Mouse (Mus musculus): ENCODE measurements around the gene Mansc1.

Mansc1 gene

DNA sequence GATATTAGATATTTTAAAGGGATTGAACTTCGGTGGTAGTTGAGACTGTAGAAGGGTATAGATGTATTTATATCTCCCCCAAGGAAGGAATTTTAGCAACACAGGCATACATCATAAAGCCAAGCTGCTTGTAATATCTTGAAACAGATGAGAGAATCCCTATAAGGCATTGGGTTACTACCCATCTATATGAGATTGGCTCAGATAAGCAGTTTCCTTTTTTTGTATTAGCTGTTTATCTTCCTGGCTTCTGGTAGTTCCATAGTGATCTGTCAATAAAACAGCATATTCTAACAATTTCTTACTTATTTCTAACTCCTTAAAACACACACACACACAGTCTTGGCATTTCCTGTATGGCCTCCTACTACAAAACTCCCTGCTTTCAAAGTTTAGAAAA is 7.6 kb upstream of the Mansc1 start:
- DNase-seq (ENCODE audit: low spot score in 2 of 2) = no peak

DNA sequence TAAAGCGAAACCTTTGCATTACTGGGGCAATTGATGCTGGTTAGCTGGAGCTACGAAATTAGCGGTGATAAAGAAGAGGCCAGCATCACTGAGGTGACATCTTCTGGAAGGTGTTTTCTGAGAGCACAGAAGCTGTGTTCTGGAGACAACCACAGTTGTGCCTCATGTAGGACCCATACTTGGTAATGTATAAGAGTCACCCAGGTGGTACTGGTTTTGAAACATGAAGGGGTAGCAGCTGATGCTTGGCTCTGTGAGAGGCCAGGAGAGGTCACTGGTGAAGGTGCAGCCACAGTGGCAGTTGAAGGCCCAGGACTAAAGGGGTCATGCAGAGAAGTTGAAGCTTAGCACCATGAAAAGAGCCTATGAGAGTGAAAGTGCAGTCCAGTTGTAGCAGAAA is 6.9 kb upstream of the Mansc1 start, which contains the start of gene Borcs5:
Gene Borcs5, plus strand, starts transcription at position 301 of the 400 bp plus-strand sequence.
- DNase-seq (ENCODE audit: low spot score in 2 of 2) = no peak

GRCm38 (mm10) chr6:134636476-134636875 is 4.2 kb upstream of the Mansc1 start:
- DNase-seq (ENCODE audit: low spot score in 2 of 2) = no peak

DNA sequence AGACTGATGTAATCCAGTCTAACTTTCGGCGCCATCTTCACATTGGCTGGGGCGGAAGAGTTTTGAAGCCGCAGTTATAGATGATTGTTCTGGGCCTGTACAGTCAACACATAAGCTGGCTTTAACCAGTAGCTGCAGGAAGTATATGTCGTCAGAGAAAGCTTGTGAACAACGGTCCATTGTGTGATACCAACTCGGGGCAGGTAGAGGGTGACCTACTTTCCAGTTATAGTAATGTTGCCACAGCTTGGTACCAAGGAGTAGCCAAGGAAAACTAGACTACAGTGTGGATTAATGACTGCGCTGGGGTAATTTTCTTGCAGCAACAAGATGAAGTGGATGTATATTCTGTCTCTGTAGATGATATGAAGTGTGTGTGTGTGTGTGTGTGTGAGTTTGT is 1.3 kb upstream of the Mansc1 start:
- no peak for DNase-seq (ENCODE audit: low spot score in 2 of 2)

DNA sequence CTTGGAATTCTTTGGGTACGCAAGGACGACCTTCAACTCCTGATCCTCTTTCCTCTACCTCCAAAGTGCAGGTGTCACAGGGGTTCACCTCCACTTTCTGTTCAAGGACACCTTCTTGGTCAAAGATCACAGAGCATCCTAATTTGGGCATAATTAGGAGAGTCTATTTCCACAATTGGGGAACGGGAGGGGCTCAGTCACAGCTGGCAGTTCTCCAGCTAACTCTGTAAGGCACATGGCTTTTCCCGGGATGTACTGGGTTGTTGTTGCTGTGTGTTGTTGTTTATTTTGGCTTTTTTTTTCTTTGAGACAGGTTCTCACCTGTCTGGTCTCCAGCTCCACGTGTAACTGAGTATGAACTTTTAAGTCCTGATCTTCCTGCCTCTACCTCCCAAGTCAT is 468 bp upstream of the Mansc1 start:
- no peak for DNase-seq (ENCODE audit: low spot score in 2 of 2)

- DNase-seq (ENCODE audit: low spot score in 2 of 2) = no peak
These were observed 1.8 kb downstream of the Mansc1 start for GRCm38 (mm10) chr6:134630447-134630846.

GRCm38 (mm10) chr6:134626564-134626963 is 5.7 kb downstream of the Mansc1 start:
- no peak for DNase-seq (ENCODE audit: low spot score in 2 of 2)

- no peak for DNase-seq (ENCODE audit: low spot score in 2 of 2)
These were observed 6.9 kb downstream of the Mansc1 start for GRCm38 (mm10) chr6:134625431-134625830.

GRCm38 (mm10) chr6:134621552-134621949 is 10.7 kb downstream of the Mansc1 start:
- no peak for DNase-seq (ENCODE audit: low spot score in 2 of 2)

GRCm38 (mm10) chr6:134620846-134621551 is 11.3 kb downstream of the Mansc1 start:
- no peak for DNase-seq (ENCODE audit: low spot score in 2 of 2)

- no peak for DNase-seq (ENCODE audit: low spot score in 2 of 2)
These were observed 12.2 kb downstream of the Mansc1 start for GRCm38 (mm10) chr6:134620129-134620528.

- no peak for DNase-seq (ENCODE audit: low spot score in 2 of 2)
These were observed 14.7 kb downstream of the Mansc1 start for GRCm38 (mm10) chr6:134617589-134617988.

DNA sequence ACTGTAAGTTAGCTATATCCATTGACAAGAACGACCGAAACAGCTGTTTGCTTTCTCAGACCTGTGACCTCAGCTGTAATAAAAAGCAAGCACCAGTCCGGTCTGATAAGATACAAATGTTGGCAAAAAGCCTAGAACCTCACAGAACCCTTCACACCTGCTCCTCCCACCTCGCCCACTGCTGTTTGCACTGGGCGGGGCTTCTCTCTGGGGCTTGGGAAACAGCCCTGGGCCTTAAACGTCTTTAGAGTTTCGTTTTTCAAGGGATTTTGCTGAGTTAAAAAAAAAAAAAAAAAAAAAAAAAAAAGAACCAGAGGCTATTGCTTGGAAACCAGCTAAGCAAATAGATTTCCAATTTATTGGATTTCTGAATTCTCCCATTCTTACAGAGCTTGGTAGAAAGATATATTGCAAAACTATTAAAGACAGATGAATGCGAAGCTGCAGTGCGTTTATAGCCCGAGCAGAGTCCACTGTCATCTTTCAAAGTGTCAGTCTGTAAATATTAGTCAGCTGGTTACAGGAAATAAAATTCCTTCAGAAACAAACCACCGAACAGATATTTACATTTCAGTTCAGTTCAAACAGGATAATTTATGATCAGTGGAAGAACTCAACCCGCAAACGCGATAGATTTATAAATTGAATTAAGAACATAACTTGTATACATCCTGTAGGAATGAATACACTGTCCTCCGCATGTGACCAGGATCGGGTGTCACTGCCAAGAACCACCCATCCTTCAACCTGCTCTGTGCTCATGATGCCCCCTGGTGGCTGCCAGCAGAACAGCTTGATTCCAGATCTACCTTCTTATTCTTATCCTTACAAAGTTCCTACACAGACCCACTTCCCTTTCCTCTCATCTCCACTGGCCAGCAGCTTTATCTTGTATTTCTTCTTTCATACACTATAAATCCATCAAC is 17.3 kb downstream of the Mansc1 start:
- peak; percentile 56 to 71 for DNase-seq (ENCODE audit: low spot score in 2 of 2)

DNA sequence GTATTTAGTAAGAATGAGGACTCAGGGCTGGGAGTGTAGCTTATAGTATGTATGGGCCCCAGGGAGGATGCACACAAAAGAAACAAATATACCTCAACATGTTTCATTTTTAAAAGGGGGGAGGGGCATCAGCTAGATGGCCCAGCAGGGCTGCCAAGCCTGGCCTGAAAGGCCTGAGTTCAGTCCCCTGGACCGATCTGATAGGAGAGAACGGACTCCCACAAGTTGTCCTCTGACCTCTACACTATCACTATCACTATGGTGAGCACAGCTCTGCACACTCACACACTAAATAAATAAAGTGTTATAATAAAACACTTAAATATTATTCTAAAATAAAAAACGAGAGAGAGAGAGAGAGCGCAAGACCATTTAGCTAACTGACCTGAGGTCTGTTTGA is 18.0 kb downstream of the Mansc1 start:
- DNase-seq (ENCODE audit: low spot score in 2 of 2) = no peak

DNA sequence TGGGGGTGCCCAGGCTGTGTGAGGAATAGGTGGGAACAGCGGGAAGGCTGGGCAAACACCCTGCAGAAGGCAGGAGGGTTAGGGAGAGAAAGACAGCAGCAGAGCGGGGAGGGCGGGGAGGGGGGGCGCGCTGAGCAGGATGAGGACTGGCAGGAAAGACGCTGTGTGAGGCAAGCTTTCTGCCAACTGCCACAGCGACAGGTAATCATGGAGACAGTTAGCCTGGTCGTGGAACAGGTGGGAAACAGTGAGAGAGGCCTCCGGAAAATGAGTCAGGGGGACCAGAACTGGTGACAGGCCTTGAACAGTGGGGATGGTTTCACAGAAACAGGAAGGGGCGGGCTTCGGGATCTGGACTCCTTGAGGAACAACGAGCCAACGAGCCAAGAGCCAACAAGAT is 20.4 kb downstream of the Mansc1 start:
- no peak for DNase-seq (ENCODE audit: low spot score in 2 of 2)

GRCm38 (mm10) chr6:134610380-134610779 is 21.9 kb downstream of the Mansc1 start:
- no peak for DNase-seq (ENCODE audit: low spot score in 2 of 2)

DNA sequence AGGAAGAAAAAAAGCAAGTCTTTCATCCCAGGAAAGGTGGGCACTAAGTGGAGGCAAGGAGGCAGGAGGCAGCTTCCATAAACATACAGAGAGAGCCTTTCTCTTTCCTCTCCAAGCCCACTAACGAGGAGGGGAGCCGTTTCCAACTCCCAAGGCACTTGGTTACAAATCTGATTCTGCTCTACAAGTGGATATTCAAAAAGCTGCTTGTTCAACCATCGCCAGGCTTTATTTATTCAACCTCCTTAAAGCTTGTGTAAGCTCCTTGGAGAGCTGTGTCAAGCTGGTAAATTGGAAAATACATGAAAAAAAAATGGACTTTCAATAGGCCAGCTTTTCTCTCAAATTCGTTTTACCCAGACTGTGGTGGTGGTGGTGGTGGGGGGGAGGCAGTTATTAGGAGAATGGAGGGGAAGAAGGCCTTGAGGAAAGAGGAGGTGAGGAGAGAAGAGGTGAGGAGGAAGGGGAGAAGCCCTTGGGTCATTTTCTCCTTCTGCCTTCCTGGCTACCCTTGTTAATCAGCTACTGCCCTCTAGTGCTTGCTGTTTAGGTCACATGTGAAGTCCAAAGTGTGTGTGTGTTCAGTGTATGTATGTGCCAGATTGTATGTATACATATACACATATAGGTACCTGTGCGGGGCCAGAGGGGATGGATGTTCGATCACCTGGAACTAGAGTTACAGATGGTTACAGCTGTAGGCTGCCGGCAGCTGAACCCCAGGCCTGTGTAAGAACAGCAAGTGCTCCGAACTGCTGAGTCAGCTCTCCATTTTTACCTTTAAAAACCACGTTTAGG is 25.1 kb downstream of the Mansc1 start:
- no peak for DNase-seq (ENCODE audit: low spot score in 2 of 2)

DNA sequence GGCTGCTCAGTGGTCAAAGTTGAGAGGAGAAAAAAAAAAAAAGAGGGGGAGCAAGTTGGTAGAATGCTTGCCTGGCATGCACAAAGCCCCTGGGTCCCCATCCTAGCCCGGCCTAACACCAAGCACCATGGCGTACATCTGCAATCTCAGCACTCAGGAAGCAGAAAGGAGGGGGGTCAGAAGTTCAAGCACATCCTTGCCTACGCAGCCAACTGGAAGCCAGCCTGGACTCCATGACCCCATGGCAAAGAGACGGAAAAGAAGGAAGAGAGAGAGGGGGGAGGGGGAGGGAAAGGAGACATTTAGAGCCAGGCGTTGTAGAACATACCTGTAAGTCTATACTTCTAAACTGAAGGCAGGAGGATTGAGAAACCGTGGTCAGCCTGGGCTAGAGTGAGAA is 25.7 kb downstream of the Mansc1 start:
- DNase-seq (ENCODE audit: low spot score in 2 of 2) = no peak

DNA sequence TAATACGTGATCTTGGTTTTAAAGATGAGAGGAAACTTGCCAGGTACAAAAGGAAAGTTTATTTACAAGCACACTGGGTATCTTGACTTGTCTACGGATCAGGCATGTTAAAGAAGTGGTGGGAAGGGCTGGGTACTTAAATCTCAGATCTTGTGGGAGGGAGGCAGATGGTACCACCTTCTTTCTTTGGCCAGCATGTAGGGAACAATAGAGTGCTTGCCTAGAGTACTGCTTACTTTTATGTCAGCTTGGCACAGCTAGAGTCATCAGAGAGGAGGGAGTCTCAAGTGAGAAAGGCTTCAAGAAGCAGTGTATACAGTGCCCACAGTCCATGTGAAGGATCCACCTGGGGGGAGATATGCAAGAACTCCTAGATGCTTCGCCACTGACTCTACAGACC is 27.1 kb downstream of the Mansc1 start:
- DNase-seq (ENCODE audit: low spot score in 2 of 2) = no peak

GRCm38 (mm10) chr6:134602371-134603003 is 29.8 kb downstream of the Mansc1 start:
- no peak for DNase-seq (ENCODE audit: low spot score in 2 of 2)

- no peak for DNase-seq (ENCODE audit: low spot score in 2 of 2)
These were observed 30.5 kb downstream of the Mansc1 start for GRCm38 (mm10) chr6:134601766-134602165.

DNA sequence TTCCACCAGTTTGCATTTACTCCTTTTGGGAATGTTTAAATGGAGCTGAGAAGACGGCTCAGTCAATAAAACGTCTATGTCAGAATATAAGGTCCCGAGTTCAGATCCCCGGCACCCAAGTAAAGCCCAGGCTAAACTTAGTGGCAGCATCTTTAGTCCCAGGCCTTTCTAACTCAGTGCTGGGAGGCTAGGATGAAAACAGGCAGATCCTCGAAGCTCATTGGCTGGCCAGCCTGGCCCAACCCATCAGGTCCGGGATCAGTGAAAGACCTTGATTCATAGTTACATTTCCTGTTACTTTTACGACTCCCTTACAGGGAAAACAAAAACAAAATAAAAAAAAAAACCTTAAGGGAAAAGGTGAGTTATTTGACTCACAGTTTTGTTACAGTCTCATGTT is 31.2 kb downstream of the Mansc1 start:
- no peak for DNase-seq (ENCODE audit: low spot score in 2 of 2)
